Mouse (Mus musculus): Measurements from ENCODE around the gene Frmpd4. TPM values are rescaled to one million over a fixed set of nuclear protein-coding genes. Genes with fewer than 3 reads are reported as not detected.

The Frmpd4 gene
- total RNA-seq, 1 experiment from 2014 or later, result not detected

- no peak for ATAC-seq (replicated peaks; ENCODE audit: low read depth, poor library complexity, severe bottlenecking)
Observed at GRCm38 (mm10) chrX:167654806-167655495, 922.1 kb downstream of the Frmpd4 start.

- ATAC-seq (replicated peaks; ENCODE audit: low read depth, poor library complexity, severe bottlenecking), result no peak
Observed at GRCm38 (mm10) chrX:167654249-167654648, 922.8 kb downstream of the Frmpd4 start.

- no peak for ATAC-seq (replicated peaks; ENCODE audit: low read depth, poor library complexity, severe bottlenecking)
Observed at GRCm38 (mm10) chrX:167597639-167598217, 979.3 kb downstream of the Frmpd4 start.

GRCm38 (mm10) chrX:167552827-167553226, 1024.2 kb downstream of the Frmpd4 start:
- no peak for ATAC-seq (replicated peaks; ENCODE audit: low read depth, poor library complexity, severe bottlenecking)

- no peak for ATAC-seq (replicated peaks; ENCODE audit: low read depth, poor library complexity, severe bottlenecking)
Observed at GRCm38 (mm10) chrX:167523151-167523550, 1053.9 kb downstream of the Frmpd4 start.

GRCm38 (mm10) chrX:167522528-167522927, 1054.5 kb downstream of the Frmpd4 start:
- ATAC-seq (replicated peaks; ENCODE audit: low read depth, poor library complexity, severe bottlenecking), result no peak; the same call in 1 of the 2 replicates

- ATAC-seq (replicated peaks; ENCODE audit: low read depth, poor library complexity, severe bottlenecking), result no peak
Observed at GRCm38 (mm10) chrX:167518440-167518839, 1058.6 kb downstream of the Frmpd4 start.

- peak; percentile 93 for ATAC-seq (replicated peaks; ENCODE audit: low read depth, poor library complexity, severe bottlenecking)
Observed at GRCm38 (mm10) chrX:167497780-167498179, 1079.3 kb downstream of the Frmpd4 start.

- no peak for ATAC-seq (replicated peaks; ENCODE audit: low read depth, poor library complexity, severe bottlenecking)
Observed at GRCm38 (mm10) chrX:167492265-167492664, 1084.8 kb downstream of the Frmpd4 start.

GRCm38 (mm10) chrX:167491589-167492207, 1085.3 kb downstream of the Frmpd4 start:
- no peak for ATAC-seq (replicated peaks; ENCODE audit: low read depth, poor library complexity, severe bottlenecking)

- peak; percentile 89 for ATAC-seq (replicated peaks; ENCODE audit: low read depth, poor library complexity, severe bottlenecking)
Observed at GRCm38 (mm10) chrX:167483409-167484177, 1093.4 kb downstream of the Frmpd4 start.

GRCm38 (mm10) chrX:167477636-167478035, 1099.4 kb downstream of the Frmpd4 start:
- no peak for ATAC-seq (replicated peaks; ENCODE audit: low read depth, poor library complexity, severe bottlenecking)

- ATAC-seq (replicated peaks; ENCODE audit: low read depth, poor library complexity, severe bottlenecking), result peak; percentile 93
Observed at GRCm38 (mm10) chrX:167434883-167435282, 1142.1 kb downstream of the Frmpd4 start.

GRCm38 (mm10) chrX:167433950-167434349, 1143.1 kb downstream of the Frmpd4 start:
- ATAC-seq (replicated peaks; ENCODE audit: low read depth, poor library complexity, severe bottlenecking), result no peak

Other genes starting within 250 kb of the Frmpd4 start
- 117 and 146 TPM in 2 replicates for gene Msl3, start 96.7 kb upstream of the Frmpd4 start, total RNA-seq (2017)
- 24.6 and 25.3 TPM in 2 replicates for gene Arhgap6, start 217.9 kb upstream of the Frmpd4 start, total RNA-seq (2017)

Measured in common myeloid progenitor, adult 5-6 weeks (primary cell).